Mouse (Mus musculus): ENCODE results near the gene Samhd1.

The Samhd1 gene

DNA sequence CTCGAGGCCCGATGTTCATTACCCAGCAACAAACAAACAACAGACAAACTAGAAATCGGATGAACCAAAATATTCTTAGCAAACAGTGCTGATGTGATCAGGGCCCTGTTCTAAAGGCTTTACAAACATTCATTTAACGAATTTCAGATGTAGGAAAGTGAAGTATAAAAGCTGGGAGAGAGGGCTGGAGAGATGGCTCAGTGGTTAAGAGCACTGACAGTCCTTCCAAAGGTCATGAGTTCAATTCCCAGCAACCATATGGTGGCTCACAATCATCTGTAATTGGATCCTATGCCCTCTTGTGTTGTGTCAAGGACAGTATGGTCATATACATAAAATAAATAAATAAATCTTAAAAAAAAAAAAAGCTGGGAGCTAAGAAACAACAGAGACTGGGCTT, 1.1 kb upstream of the Samhd1 start:
- no peak for DNase-seq (ENCODE audit: low spot score)

DNA sequence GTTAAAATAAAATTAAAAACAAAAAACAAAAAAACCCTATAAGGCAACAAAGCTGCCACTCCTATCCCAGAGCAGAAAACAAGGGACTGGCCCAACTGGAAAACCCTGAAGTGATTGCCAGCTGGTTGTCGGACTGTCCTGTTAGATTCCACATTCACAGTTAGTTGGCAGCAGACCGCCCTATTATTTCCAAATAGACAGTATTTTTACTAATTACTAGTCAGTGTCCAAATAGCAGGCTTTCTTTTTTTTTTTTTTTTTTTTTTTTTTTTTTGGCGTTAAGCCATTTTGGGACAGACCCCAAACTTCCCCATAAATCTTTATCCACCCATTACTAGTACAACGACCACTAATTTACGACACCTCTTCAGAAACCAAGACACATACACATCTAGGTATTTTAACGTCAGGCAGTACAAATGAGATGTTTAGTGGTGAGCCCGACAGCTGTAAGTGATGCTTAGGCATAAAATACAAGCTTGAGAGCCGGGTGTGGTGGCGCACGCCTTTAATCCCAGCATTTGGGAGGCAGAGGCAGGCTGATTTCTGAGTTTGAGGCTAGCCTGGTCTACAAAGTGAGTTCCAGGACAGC, 560 bp upstream of the Samhd1 start:
- no peak for DNase-seq (ENCODE audit: low spot score)

GRCm38 (mm10) chr2:157134479-157134931, 560 bp downstream of the Samhd1 start:
- DNase-seq (ENCODE audit: low spot score): peak; percentile 59

DNA sequence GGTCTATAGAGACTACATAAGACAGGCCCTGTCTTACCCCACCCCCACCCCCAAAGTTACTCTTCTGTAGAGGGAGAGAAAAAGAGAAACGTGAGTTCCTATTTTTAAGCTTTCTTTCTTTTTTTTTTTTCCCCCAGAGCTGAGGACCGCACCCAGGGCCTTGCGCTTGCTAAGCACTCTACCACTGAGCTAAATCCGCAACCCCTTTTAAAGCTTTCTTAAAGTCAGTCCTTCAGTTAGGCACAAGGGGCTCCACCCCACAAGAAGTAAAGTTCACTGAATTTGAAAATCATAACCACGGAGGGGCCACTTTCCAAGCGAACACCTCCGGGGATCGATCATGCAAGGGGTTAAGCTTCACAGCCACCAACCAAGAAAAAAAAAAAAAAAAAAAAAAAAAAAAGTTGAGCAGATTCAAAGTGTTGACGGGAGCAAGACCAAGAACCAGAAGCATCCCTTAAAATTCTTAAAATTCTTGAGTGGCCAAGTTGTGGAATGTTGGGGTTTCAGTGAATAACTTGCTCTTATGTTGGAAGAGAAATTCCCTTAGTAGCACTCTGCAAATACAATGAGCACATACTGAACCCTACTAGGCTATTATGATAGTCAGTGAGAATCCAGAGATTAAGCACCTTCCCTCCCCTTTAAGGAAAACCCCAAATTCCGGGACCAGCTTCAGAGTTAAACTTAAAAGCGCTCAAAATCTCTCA, 1.1 kb downstream of the Samhd1 start:
- no peak for DNase-seq (ENCODE audit: low spot score)

DNA sequence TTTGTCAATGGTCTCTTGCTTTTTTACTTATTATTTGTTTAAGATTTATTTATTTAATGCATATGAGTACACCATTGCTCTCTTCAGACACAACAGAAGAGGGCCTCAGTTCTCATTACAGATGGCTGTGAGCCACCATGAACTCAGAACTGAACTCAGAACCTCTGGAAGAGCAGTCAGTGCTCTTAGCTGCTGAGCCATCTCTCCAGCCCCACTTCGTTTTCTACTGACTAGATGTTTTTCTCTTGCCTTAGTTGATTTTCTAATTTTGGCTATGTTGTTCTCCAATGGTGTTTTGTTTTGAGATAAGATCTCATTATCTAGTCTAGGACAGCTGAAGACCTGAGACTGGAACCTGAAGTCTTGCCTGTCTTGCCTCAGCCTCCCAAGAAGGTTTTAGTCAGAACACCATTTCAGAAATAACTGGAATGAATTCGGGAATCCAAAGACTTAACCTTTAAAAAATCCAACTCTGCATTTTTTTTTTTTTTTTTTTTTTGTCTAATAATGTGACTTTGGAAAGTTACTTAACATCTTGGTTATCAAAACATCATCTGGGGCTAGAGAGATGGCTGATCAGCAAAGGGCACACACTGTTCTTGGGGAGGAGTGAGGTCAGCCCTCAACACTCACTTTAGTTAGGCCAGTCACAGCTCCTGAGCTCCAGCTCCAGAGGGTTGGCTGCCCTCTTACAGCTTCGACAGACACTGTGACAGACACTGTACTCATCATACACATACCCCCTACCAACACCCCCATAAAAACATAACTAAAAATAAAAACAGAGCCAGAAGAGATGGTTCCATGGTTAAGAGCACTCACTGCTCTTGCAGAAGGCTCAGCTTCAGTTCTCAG, 2.2 kb downstream of the Samhd1 start:
- DNase-seq (ENCODE audit: low spot score): no peak

- DNase-seq (ENCODE audit: low spot score): no peak
Observed at GRCm38 (mm10) chr2:157132086-157132485, 3.0 kb downstream of the Samhd1 start.

DNA sequence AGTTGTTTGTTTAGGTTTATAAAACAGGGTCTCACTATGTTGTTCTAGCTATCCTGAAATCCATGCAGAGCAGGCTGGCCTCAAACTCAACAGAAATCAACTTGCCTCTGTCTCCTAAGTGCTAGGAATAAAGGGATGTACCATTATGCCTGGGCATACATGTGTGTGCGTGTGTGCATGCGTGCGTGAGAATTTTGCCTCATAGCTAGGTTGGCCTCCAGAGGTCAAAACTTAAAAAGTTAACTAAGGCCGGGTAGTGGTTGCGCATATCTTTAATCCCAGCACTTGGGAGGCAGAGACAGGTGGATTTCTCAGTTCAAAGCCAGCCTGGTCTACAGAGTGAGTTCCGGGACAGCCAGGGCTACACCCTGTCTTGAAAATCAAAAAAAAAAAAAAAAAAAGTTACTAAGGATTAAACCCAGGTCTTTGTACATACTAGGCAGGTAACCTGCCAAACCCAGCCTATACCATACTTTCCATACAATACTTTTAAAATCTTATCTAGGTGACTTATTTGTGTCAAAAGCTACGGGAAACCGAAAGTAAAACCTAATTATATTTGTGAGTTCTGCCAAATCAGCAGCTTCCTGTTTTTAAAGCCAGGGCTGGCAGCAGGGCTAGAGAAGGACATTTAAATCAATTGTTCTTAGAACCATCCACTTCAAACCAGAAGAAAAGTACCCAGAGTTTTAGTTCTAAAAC, 4.1 kb downstream of the Samhd1 start:
- no peak for DNase-seq (ENCODE audit: low spot score)

- no peak for DNase-seq (ENCODE audit: low spot score)
Observed at GRCm38 (mm10) chr2:157129601-157130164, 5.4 kb downstream of the Samhd1 start.

- no peak for DNase-seq (ENCODE audit: low spot score)
Observed at GRCm38 (mm10) chr2:157129096-157129495, 6.0 kb downstream of the Samhd1 start.

DNA sequence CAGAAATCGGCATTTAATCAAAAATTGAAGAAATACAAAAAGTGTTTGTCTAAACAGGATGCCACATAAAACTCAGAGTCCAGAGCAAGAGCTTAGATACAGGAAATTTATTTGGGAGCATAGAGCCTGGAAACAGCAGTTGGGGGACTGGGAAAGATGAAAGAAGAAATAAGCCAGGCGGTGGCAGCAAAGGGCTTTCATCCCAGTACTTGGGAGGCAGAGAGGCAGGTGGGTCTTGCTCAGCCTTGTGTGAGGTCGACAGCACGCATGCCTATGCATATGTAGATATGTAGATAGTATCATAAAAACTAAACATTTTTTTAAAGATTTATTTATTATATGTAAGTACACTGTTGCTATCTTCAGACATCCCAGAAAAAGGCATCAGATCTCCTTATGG, 7.0 kb downstream of the Samhd1 start:
- DNase-seq (ENCODE audit: low spot score): no peak

DNA sequence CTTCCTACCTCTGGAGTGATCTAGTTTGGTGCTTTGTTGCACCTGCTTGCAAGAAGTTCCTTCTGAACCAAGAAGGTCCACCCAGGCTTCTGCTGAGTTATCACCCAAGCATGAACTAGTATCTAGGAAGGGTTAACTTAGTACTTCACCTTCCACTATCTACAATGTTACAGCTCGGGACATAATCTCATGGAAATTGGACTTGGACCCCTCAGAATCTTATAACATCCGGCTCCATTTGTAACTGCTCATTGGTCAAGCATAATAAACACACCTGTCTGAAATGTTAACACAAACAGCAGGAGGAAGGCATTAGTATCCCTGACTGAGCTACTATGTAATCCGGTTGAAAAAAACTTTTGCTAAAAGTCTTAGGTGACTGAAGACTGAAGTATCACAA, 7.7 kb downstream of the Samhd1 start:
- no peak for DNase-seq (ENCODE audit: low spot score)

DNA sequence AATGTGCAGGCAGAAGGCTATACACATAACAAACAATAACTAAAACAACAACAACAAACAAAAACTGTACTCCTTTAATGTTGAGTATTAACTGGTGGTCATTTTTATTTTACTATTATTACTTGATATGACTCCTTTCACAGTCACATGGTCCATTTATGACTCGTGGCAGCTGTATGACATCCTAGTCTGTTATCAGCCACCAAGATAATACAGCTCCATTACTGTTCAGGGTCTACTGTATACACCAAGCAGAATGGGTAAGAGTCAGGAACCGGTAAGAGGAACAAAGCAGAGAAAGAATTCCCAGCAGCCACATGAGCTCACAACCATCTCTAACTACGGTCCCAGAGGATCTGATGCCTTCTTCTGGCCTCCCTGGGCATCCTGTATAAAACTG, 9.8 kb downstream of the Samhd1 start:
- DNase-seq (ENCODE audit: low spot score): no peak

DNA sequence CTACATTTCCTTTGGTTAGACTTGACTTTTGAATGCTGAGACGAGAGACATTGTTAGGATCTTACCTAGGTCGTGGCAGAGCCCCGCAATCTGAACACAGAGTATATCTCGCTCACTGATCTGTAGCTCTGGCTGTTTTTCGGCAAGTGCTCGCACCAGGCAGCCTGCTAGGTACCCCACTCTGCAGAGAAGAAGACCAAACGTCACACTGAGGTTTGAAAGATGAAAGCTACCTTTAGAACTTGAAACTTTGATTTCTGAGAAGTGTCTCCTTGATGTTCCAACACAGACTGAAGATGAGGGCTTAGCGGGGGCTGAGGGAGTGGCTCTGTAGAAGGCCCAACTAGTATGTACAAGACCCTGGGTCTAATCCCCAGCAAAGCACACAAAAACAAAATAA, 13.3 kb downstream of the Samhd1 start:
- DNase-seq (ENCODE audit: low spot score): no peak

- DNase-seq (ENCODE audit: low spot score): no peak
Observed at GRCm38 (mm10) chr2:157119075-157119474, 16.0 kb downstream of the Samhd1 start.

DNA sequence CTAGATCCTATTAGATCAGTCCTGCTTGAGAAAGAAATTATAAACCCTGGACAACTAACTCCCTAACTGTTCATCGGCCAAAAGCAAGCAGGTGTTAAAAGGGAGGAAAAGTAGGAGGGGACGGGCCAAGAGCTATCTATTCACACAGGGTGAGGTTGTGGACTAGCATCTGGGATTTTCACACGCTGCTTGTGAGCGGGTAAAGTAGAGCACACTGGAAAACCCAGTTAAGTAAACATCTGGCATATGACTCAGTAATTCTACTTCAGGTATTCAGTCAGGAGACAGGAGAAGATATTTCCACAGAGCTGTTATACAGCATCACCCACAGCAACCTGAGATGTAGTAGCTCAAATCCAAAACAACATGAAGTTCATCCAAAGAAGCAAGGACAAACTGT, 16.5 kb downstream of the Samhd1 start:
- DNase-seq (ENCODE audit: low spot score): no peak

- peak; percentile 78 for DNase-seq (ENCODE audit: low spot score)
Observed at GRCm38 (mm10) chr2:157116964-157117363, 18.1 kb downstream of the Samhd1 start.

GRCm38 (mm10) chr2:157108236-157108635, 26.8 kb downstream of the Samhd1 start:
- no peak for DNase-seq (ENCODE audit: low spot score)

GRCm38 (mm10) chr2:157104454-157104853, 30.6 kb downstream of the Samhd1 start:
- DNase-seq (ENCODE audit: low spot score): no peak

- no peak for DNase-seq (ENCODE audit: low spot score)
Observed at GRCm38 (mm10) chr2:157102256-157102655, 32.8 kb downstream of the Samhd1 start.

GRCm38 (mm10) chr2:157101650-157102049, 33.4 kb downstream of the Samhd1 start:
- no peak for DNase-seq (ENCODE audit: low spot score)

GRCm38 (mm10) chr2:157100319-157100605, 34.8 kb downstream of the Samhd1 start:
- DNase-seq (ENCODE audit: low spot score): no peak
